Mouse (Mus musculus) heart, embryonic 11.5 days (tissue): Measurements from ENCODE around the gene Lrrc51. TPM values are rescaled to one million over a fixed set of nuclear protein-coding genes. Genes with fewer than 3 reads are reported as not detected.

Experiments
- ATAC-seq: fragments of 200-750 bp; cut with Nextera tagmentation; replicated peaks from 2 replicates; pipeline ENCODE4 v1.8.0; 2017; ENCODE audit warnings: moderate library complexity; ENCODE audit not compliant: insufficient number of reproducible peaks, low FRiP score, low TSS enrichment
- H3K27ac ChIP-seq: fragments of 300-500 bp; sonication (generic); 2 replicates; pipeline ENCODE4 v1.5.1; 2014; ENCODE audit warnings: mild to moderate bottlenecking, low read depth, low read length
- H3K27me3 ChIP-seq: fragments of 300-500 bp; sonication (generic); 2 replicates; pipeline ENCODE4 v1.6.1; 2014; ENCODE audit warnings: mild to moderate bottlenecking, low read length, mixed read lengths; ENCODE audit not compliant: control insufficient read depth, insufficient read depth
- H3K36me3 ChIP-seq: fragments of 300-500 bp; sonication (generic); 2 replicates; pipeline ENCODE4 v1.6.1; 2014; ENCODE audit warnings: mild to moderate bottlenecking, low read length, moderate library complexity, mixed read lengths; ENCODE audit not compliant: control insufficient read depth, insufficient read depth
- H3K4me1 ChIP-seq: fragments of 300-500 bp; sonication (generic); 2 replicates; pipeline ENCODE4 v1.6.1; 2014; ENCODE audit warnings: low read length; ENCODE audit not compliant: control insufficient read depth, insufficient read depth
- H3K4me2 ChIP-seq: fragments of 300-500 bp; sonication (generic); 2 replicates; pipeline ENCODE4 v1.6.1; 2014; ENCODE audit warnings: mild to moderate bottlenecking, moderate library complexity
- H3K4me3 ChIP-seq: fragments of 300-500 bp; sonication (generic); 2 replicates; pipeline ENCODE4 v1.5.1; 2014; ENCODE audit warnings: low read depth, low read length
- H3K9ac ChIP-seq: fragments of 300-500 bp; sonication (generic); 2 replicates; pipeline ENCODE4 v1.6.1; 2014; ENCODE audit warnings: mild to moderate bottlenecking, low read depth, low read length, moderate library complexity
- H3K9me3 ChIP-seq: fragments of 300-500 bp; sonication (generic); replicated peaks from 2 replicates; pipeline ENCODE4 v1.6.1; 2016; ENCODE audit warnings: low read length; ENCODE audit not compliant: control insufficient read depth
- WGBS: fragments of 180-500 bp; shearing (Covaris S2); extraction: QIAGEN DNeasy Blood & Tissue Kit; methylation state at CpG from one replicate; pipeline ENCODE4 v1.1.7; 2014; ENCODE audit not compliant: insufficient replicate concordance; 5-methylcytosine and 5-hydroxymethylcytosine counted together
- polyA plus RNA-seq: library from polyadenylated mRNA; unstranded; fragments of >200 nt; fragmentation: Nextera tagmentation; extraction: Ambion mirVana; gene quantifications from 2 replicates; pipeline ENCODE4 v1.2.1, GENCODE M21; 2014

The Lrrc51 gene
- 5.3 and 6.5 TPM in 2 replicates for polyA plus RNA-seq

DNA sequence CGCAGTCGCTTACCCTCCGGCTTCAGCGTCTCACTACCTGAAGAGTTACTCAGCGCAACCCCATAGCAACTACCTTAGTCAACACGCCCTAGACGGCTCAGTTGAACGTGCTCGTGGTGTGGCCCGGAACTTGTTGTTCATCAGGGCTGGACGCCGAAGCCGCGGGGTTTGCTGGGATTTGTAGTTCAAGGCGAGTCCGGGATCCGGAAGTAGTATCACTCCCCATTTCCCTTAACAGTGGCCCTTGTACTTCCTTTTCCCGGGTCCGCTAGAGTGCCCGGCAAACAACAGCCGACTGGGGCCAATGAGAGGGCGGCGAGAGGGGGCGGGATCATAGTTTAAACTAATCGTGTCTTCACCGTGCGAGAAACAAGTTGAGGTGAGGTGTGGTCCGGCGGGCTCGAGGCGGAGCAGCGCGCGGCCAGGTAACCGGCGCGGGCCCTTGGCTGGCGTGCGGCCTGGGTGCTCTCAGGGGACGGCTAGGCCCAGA lies at the start of gene Lrrc51, which contains the start of gene Numa1:
Gene Lrrc51 (minus strand): TSS at position 145 of the 490 bp plus-strand sequence.
Gene Numa1 (plus strand): TSS at position 361 of the 490 bp plus-strand sequence.
- no peaks in the 10 kb centered on the region for H3K27me3 ChIP-seq
- peak within 1 kb of the TSS; percentile 68 for H3K4me2 ChIP-seq
- peak within 1 kb of the TSS; percentile 76 for H3K27ac ChIP-seq
- H3K9me3 ChIP-seq: no peaks in the 10 kb centered on the region
- H3K4me3 ChIP-seq: peak within 1 kb of the TSS; percentile 92
- H3K9ac ChIP-seq: peak within 1 kb of the TSS; percentile 91
- WGBS: under 1% methylated on average over 40 of the region's 40 CpGs
- peaks cover 4% of the 10 kb centered on the region; the same call in 1 of the 2 replicates for H3K4me1 ChIP-seq
- H3K36me3 ChIP-seq: peaks cover 2% of the 10 kb centered on the region; the same call in 1 of the 2 replicates
- peak; percentile 95 for ATAC-seq

DNA sequence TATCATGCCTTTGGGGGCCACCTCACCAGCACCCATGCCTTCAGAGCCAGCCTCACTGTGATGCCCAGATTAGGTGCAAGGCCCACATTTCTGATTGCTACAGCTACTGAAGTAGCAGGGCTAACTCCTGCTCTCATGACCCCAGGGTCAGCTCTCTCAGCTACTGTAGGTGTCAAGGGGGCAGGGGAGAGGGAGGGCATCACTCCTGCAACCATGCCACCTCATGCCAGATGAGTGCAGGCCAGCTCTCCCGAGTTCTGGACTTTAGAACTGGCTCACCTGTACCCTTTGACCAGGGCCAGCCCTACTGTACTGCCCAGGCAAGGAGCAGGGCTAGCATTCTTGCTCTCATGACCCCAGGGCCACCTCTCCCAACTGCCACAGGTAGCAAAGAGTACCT lies 49.0 kb upstream of the Lrrc51 start:
- H3K4me3 ChIP-seq: no peak overlapping the region
- WGBS: 84% methylated on average over 1 of the region's 1 CpGs
- H3K4me2 ChIP-seq: no peak overlapping the region
- H3K4me1 ChIP-seq: no peaks in the 10 kb centered on the region
- no peak overlapping the region for H3K27ac ChIP-seq
- H3K27me3 ChIP-seq: no peaks in the 10 kb centered on the region
- H3K36me3 ChIP-seq: peaks cover 8% of the 10 kb centered on the region; the same call in 1 of the 2 replicates
- no peaks in the 10 kb centered on the region for H3K9me3 ChIP-seq
- H3K9ac ChIP-seq: no peak overlapping the region
- no peak for ATAC-seq

DNA sequence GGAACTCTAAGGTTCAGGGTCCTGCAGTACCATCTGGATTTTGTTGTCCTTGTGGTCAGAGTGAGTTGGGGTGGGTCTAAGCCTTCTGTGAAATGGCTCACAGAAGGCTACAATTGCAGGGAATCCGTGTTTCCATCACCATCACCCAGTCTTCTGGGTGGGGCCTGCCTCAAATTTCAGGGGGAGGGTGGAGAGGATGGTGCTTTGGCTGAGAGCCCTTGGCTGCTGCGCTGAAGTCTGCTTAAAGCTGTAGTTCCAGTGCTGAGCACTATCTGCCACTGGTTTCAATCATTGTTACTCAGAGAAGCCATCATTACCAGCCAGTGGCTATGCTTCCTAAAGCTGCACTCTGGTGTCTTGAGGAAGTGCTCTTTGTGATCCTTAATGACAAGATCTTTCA lies 40.8 kb upstream of the Lrrc51 start:
- no peak overlapping the region for H3K27ac ChIP-seq
- H3K36me3 ChIP-seq: 0 out of 2 replicates have a peak, but pooled peaks cover 2% of the 10 kb centered on the region
- 47% methylated on average over 2 of the region's 2 CpGs for WGBS

DNA sequence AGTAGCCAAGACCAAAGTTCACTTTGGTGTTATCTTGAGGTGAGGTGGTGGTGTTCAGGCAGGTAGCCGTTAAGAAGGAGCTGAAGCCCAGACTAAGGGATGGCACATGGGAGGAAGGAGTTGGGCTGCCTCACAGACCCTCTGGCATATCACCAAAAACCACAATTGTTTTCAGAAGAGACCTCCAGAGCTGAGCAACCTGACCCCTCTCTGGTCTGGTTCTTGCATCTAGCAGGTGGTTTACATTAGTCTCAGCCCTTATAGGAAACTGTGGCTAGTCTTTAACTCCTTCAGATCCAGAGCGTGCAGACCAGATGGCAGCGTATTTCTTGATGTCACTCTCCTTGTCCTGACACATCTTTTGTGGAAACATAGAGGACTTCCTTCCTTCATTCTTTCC lies 40.0 kb upstream of the Lrrc51 start:
- Histone ChIP-seq H3K9ac (no peak overlapping the region), H3K27ac (no peak overlapping the region), H3K9me3 (no peaks in the 10 kb centered on the region), H3K36me3 (0 out of 2 replicates have a peak, but pooled peaks cover 2% of the 10 kb centered on the region), H3K27me3 (no peaks in the 10 kb centered on the region), H3K4me3 (no peak overlapping the region), H3K4me1 (peaks cover 22% of the 10 kb centered on the region), H3K4me2 (no peak overlapping the region)
- WGBS: 79% methylated on average over 3 of the region's 3 CpGs
- ATAC-seq: no peak

More for the DNA sequence above, 40.8 kb upstream of the Lrrc51 start:
- no peaks in the 10 kb centered on the region for H3K27me3 ChIP-seq
- peaks cover 17% of the 10 kb centered on the region for H3K4me1 ChIP-seq
- no peak overlapping the region for H3K9ac ChIP-seq
- H3K4me3 ChIP-seq: no peak overlapping the region
- no peaks in the 10 kb centered on the region for H3K9me3 ChIP-seq
- H3K4me2 ChIP-seq: no peak overlapping the region
- no peak for ATAC-seq

DNA sequence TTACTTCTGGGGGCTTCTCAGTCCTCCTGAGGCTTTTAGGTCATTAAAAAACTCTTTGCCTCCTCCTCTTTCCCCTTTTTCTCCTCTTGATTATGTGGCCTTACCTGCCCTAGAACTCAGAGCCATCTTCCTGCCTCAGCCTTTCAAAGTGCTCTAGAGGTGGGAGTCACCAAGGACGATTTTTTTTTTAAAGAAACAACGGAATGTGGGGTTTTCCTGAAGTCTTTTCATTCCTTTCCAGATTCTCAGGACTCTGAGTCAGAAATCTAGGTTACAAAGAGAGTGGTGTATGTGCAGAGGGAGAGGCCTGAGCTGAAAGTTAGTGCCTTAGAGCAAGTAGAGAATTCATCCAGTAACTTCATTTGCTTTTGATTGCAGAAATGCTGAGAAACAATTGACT lies 38.0 kb upstream of the Lrrc51 start:
- no peaks in the 10 kb centered on the region for H3K36me3 ChIP-seq
- H3K4me3 ChIP-seq: peak overlapping the region; percentile 74
- WGBS: 55% methylated on average over 2 of the region's 2 CpGs
- H3K27ac ChIP-seq: peak overlapping the region; percentile 99
- no peaks in the 10 kb centered on the region for H3K27me3 ChIP-seq
- ATAC-seq: no peak
- no peaks in the 10 kb centered on the region for H3K9me3 ChIP-seq
- peak overlapping the region; percentile 93 for H3K9ac ChIP-seq
- peaks cover 29% of the 10 kb centered on the region for H3K4me1 ChIP-seq
- peak overlapping the region; percentile 93 for H3K4me2 ChIP-seq

DNA sequence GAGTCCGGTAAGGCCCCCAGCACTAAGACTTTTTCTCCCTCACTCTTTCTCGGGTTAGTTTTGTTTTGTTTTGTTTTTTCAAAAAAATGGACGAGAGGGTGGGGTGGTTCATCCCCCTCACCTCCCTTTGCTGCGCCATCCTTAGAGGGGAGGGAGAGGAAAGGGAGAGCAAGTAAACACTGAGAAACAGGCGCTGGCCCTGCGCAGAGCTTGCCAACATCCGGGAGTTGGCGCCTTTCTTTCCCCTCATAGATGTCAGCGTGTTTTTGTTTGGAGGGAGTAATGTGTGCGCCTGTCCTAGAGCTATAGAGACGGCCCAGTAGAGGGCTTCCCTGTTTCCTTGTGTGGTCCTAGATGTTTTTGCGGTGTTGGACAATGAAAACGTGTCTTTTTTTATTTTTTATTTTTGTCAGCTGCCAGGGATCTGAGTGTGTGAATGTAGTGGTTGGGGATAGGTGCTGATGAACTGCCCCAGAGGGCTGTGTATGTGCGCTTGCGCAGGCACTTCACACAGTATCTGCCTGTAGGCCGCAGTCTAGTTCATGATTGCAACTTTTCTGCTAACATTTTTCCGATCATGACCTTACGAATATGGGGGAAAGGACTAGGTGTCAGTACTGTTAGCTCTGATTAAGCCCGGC lies 37.2 kb upstream of the Lrrc51 start:
- peak; percentile 55 for ATAC-seq
- Histone ChIP-seq H3K27ac (peak overlapping the region; percentile 99), H3K4me1 (peaks cover 30% of the 10 kb centered on the region), H3K4me3 (peak overlapping the region; percentile 74), H3K9ac (peak overlapping the region; percentile 93), H3K27me3 (no peaks in the 10 kb centered on the region), H3K36me3 (no peaks in the 10 kb centered on the region), H3K9me3 (no peaks in the 10 kb centered on the region), H3K4me2 (peak overlapping the region; percentile 93)
- 8% methylated on average over 19 of the region's 19 CpGs for WGBS

DNA sequence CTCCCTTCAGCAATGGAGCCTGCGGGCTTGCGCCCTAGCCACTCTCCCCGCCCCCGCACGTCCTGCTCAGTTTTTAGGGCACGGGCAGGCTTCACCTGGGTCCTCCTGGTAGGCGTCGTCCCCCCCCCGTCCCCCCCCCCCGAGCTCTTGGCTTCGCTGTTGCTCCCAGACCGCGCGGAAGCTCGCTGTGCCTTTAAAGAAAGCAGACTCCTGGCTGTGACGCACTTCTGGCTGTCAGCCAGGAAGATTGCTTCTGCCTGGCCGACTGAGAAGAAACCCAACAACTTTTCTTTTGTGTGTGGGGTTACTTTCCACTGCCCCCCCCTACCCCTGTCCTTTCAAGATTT lies 36.7 kb upstream of the Lrrc51 start:
- 0% methylated on average over 10 of the region's 17 CpGs for WGBS
- Histone ChIP-seq H3K9me3 (no peaks in the 10 kb centered on the region), H3K27ac (peak overlapping the region; percentile 99), H3K36me3 (no peaks in the 10 kb centered on the region), H3K4me3 (peak overlapping the region; percentile 74), H3K9ac (peak overlapping the region; percentile 93), H3K27me3 (no peaks in the 10 kb centered on the region), H3K4me2 (peak overlapping the region; percentile 93), H3K4me1 (peaks cover 30% of the 10 kb centered on the region)
- peak; percentile 64 for ATAC-seq

DNA sequence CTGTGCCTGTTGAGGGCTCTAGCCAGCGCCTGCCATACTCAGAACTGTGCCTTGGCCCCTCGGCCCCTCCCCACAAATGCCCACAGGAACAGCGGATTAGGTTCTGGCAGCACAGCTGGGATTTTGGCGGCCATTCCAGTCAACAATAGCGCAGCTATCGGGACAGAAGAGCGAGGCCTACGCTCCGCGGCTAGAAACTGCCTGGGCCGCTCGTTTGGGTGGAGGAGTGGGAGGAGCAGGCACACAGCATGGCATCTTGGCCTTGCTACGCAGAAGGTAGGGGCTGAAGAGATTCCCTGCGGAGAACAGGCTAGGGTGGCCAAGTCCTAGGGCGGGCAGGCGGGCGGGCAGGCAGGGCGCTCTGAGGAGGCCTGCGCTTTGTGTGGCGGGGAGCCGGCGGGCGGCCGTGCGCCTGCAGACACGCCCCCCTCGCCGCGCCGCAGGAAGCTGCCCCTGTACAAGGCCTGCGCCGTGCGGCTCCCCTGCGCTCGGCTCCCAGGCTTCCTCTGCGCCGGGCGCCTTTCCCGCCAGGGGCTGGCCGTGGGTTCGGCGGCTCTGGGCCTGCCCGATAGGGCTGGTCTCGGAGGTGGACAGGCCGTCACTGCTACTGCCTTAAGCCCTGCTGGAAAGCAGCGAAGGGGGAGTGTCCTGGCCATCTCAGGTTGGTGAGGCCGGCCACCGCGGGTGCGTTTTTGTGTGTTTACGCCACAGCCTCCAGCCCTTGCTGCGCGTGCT lies 36.2 kb upstream of the Lrrc51 start:
- Histone ChIP-seq H3K36me3 (no peaks in the 10 kb centered on the region), H3K9ac (peak overlapping the region; percentile 93), H3K9me3 (no peaks in the 10 kb centered on the region), H3K27me3 (no peaks in the 10 kb centered on the region), H3K4me1 (peaks cover 30% of the 10 kb centered on the region), H3K27ac (peak overlapping the region; percentile 99), H3K4me2 (peak overlapping the region; percentile 93), H3K4me3 (peak overlapping the region; percentile 74)
- WGBS: under 1% methylated on average over 47 of the region's 53 CpGs
- ATAC-seq: peak; percentile 89
